Mouse (Mus musculus) olfactory bulb, adult 2 months (tissue): Measurements from ENCODE around the gene Garnl3.

Experiments used
- CTCF ChIP-seq: fragments of 200-500 bp; IDR thresholded peaks from 2 replicates; pipeline ENCODE4 v1.5.1; 2012; ENCODE audit warnings: low read depth, mild to moderate bottlenecking, low read length, moderate library complexity; ENCODE audit not compliant: insufficient read depth
- POLR2A ChIP-seq: fragments of 200-500 bp; IDR thresholded peaks from 2 replicates; pipeline ENCODE4 v1.6.1; 2012; ENCODE audit warnings: mild to moderate bottlenecking, low read depth, low read length, moderate library complexity; ENCODE audit not compliant: insufficient read depth

DNA sequence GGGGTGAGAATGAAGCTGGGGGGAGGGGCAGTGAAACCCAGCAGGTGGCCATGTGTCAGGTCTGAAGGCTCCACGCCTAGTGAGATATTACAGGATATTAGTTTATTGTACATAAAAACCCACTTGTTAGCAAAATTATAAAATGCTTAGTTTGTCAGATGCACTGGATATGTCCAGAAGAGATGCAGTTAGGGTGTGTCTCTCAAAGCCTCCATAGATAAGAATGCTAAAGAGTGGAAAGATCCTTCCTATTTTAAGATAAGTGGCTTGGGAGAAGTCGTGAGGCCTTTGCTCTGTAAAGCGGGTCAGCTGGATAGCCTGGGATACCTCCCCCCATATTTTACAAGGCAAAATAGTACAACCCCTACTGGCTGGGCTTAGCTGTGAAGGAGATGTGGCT lies 152.8 kb downstream of the Garnl3 start:
- TF ChIP-seq POLR2A (no peak), CTCF (no peak)
